Mouse (Mus musculus): Measurements from ENCODE around the gene Gm12830. TPM values are rescaled to one million over a fixed set of nuclear protein-coding genes. Genes with fewer than 3 reads are reported as not detected.

The Gm12830 gene
- polyA plus RNA-seq (2016; fragmentation: Nextera tagmentation; extraction: Ambion mirVana): not detected in 2 replicates

DNA sequence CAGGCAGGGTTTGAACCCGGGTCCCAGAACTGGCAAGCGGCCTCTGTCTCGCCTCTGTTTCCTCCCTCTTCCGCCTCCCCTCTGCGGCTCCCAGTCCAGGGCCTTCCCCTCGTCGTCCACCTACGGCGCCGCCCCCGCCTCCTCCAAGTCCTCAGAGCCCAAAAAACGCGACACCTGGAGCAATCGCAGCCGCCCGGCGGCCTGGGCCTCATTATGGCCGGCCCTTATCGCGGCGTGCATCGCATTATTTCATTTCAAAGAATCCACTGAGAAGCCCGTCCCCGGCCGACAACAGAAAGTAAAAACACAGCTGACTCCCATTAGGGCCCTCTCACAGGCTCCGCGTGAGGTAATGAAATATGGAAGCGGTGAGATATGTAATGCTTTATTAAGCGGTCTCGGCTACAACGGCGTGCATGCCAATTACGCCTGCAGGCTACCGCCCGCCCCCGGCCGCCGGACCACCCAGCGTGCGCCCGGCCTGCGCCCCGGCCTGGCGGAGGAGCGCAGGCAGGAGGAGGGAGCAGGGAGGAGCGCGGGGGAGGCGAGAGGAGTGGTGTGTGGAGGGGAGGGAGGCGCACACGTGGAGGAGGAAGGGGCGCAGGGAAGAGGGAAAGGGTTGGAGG is at the start of gene Gm12830:
TSS of gene Gm12830 (plus strand) at position 156 of the 626 bp plus-strand sequence.
- ATAC-seq: peak; percentile 32; the same call in 1 of the 2 replicates
- Histone ChIP-seq H3K27me3 (replicated peaks) (peaks cover 60% of the 10 kb centered on the region), H3K4me2 (peak within 1 kb of the TSS; percentile 62), H3K4me1 (no peaks in the 10 kb centered on the region), H3K27ac (no peak within 1 kb of the TSS), H3K9ac (no peak within 1 kb of the TSS), H3K36me3 (no peaks in the 10 kb centered on the region), H3K9me3 (replicated peaks) (no peaks in the 10 kb centered on the region), H3K4me3 (peak within 1 kb of the TSS; percentile 45)
- WGBS (ENCODE audit: insufficient replicate concordance): 2% methylated on average over 51 of the region's 51 CpGs

DNA sequence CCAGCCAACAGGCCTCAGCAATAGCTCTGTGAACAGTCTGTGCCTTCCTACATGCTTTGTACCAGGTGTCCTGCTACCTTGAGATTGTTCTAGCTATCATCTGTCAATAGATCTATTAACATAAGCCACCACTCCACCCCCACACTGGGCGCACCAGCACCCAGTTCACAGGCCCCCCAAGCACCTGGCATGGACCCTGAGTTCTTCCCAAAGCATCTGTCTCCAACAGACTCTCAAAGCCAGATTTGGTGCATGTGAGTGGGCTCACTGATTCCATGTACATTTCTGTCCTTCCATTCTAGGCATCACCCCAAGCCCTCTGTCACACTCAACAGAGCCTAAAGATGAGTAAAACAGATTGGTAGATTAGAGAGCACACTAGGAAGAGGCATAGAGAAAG is 48.2 kb upstream of the Gm12830 start:
- ATAC-seq: no peak

DNA sequence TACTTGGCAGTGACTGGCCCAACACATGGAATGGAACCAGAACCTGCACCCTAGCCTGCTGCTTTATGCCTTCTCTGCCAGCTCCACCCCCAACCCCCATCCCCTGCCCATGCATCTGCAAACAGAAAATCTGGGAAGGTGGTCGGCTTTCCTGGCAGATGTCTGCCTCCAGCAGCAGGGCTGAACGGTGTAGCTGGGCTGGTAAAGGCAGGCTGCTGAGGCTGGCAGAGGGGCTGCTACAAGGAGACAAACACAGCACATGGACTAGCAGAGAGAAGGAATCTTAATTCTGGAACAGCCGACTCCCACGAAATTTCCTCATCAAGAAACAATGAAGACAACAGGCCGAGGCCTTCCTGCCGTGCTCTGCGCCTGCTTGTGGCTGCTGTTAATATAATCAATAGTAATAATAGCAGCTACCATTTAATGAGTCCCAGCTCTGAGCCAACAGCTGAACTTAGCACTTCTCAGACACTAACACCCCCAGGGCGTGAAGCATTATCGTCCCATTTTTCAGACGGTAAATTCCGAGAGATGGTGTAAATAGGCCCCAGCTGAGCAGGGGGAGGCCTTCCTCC is 43.8 kb upstream of the Gm12830 start:
- Histone ChIP-seq H3K4me2 (no peak overlapping the region), H3K9me3 (replicated peaks) (no peaks in the 10 kb centered on the region), H3K27ac (no peak overlapping the region), H3K27me3 (replicated peaks) (0 out of 2 replicates have a peak, but pooled peaks cover 3% of the 10 kb centered on the region), H3K9ac (no peak overlapping the region), H3K36me3 (no peaks in the 10 kb centered on the region), H3K4me1 (no peaks in the 10 kb centered on the region), H3K4me3 (no peak overlapping the region)
- no peak for ATAC-seq
- WGBS (ENCODE audit: insufficient replicate concordance): 67% methylated on average over 11 of the region's 11 CpGs

More for the DNA sequence above, 48.2 kb upstream of the Gm12830 start:
- Histone ChIP-seq H3K36me3 (no peaks in the 10 kb centered on the region), H3K27ac (no peak overlapping the region), H3K4me3 (no peak overlapping the region), H3K27me3 (replicated peaks) (no peaks in the 10 kb centered on the region), H3K4me1 (no peaks in the 10 kb centered on the region), H3K4me2 (no peak overlapping the region), H3K9me3 (replicated peaks) (no peaks in the 10 kb centered on the region), H3K9ac (no peak overlapping the region)
- WGBS (ENCODE audit: insufficient replicate concordance): 67% methylated on average over 1 of the region's 1 CpGs

DNA sequence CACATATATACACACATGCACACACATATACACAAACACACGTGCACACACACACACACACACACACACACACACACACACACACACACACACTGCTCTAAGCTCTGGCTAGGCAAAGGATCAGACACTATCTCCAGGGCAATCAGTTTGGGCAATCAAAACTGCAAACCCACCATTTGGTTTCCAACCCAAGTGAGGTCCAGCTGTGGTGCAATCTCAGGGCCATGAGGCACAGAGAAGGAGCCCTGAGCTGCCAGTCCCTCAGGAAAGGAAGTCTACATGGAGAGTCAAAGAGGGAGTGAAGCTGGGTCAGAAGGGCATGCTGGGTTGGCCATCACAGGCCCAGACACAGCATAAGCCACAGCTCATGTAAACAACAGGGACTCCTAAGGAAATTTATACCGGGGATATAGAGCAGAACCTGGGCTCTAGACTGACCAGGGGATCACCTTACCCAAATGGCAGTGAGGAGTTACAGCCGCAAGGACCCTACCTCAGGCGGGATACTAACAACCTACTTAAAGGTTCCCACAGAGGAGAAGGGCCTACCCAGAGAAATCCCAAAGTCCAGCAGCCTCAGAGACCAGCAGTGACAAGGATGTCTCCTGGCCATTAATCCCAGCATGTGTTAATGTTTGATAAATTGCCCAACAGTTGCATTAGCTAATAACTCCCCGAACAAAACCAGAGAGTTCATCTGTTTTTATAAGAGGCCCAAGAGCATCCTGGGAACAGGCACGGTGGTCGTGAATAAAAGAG is 42.6 kb upstream of the Gm12830 start:
- Histone ChIP-seq H3K9ac (no peak overlapping the region), H3K4me3 (no peak overlapping the region), H3K4me2 (no peak overlapping the region), H3K27me3 (replicated peaks) (0 out of 2 replicates have a peak, but pooled peaks cover 3% of the 10 kb centered on the region), H3K4me1 (no peaks in the 10 kb centered on the region), H3K36me3 (no peaks in the 10 kb centered on the region), H3K27ac (no peak overlapping the region), H3K9me3 (replicated peaks) (no peaks in the 10 kb centered on the region)
- no peak for ATAC-seq
- whole genome bisulfite sequencing (ENCODE audit: insufficient replicate concordance): 60% methylated on average over 7 of the region's 7 CpGs

DNA sequence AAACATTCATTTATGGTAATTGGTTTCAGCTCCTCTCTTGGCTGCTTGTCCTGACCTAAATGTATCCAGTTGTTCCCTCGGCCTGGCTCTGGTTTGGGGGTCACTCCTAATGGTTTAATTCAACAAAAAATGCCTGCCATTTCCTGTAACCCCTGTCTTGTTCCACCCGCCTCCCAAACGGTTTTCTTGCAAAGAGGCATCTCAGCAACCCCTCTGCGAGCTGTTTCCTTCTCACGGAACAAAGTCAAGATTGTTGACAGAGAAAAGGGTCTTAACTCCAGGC is 42.1 kb upstream of the Gm12830 start:
- ATAC-seq: no peak
- Histone ChIP-seq H3K4me1 (no peaks in the 10 kb centered on the region), H3K9me3 (replicated peaks) (no peaks in the 10 kb centered on the region), H3K4me3 (no peak overlapping the region), H3K27ac (no peak overlapping the region), H3K36me3 (no peaks in the 10 kb centered on the region), H3K4me2 (no peak overlapping the region), H3K9ac (no peak overlapping the region), H3K27me3 (replicated peaks) (0 out of 2 replicates have a peak, but pooled peaks cover 3% of the 10 kb centered on the region)
- WGBS (ENCODE audit: insufficient replicate concordance): 41% methylated on average over 5 of the region's 5 CpGs

DNA sequence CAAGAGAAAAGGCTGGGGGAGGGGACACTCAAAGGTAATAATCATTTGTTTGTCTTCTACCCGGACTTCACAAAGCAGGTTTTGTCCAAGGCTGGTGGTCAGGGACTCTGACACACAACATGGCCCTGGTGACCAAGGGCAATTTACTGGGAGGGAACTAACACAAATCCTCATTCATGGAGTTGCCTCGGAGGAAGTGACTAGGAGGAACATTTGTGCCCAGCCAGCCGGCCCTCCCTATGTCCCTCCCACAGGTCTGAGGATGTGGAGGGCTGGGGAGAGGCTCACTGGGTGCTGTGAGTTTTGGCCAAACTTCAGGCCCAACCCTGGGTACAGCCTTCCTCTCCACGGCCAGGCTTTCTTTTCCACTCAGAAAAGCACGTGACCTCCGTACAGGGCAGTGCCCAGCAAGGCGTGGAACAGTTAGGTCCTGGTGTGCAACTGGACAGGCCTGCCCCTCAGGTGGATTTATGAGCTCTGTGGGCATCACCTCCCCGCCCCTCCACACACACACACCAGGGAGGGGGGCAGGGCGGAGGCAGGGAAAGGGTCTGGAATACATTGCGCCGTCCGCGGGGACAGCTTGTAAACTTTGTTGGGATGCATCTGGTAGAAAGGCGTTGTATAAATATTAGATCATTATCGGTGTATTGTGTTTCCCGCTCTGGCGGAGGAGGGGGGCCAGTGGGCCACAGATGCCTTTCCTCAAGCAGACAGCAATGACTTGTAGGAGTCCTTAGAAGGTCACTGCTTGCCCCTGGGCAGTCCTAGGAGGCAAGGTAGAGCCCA is 41.6 kb upstream of the Gm12830 start:
- H3K9ac ChIP-seq: no peak overlapping the region
- no peak; the same call in 1 of the 2 replicates for ATAC-seq
- H3K27me3 ChIP-seq (replicated peaks): 0 out of 2 replicates have a peak, but pooled peaks cover 3% of the 10 kb centered on the region
- no peak overlapping the region for H3K4me2 ChIP-seq
- WGBS (ENCODE audit: insufficient replicate concordance): 67% methylated on average over 17 of the region's 17 CpGs
- H3K36me3 ChIP-seq: no peaks in the 10 kb centered on the region
- H3K4me1 ChIP-seq: no peaks in the 10 kb centered on the region
- no peaks in the 10 kb centered on the region for H3K9me3 ChIP-seq (replicated peaks)
- no peak overlapping the region for H3K27ac ChIP-seq
- H3K4me3 ChIP-seq: no peak overlapping the region

DNA sequence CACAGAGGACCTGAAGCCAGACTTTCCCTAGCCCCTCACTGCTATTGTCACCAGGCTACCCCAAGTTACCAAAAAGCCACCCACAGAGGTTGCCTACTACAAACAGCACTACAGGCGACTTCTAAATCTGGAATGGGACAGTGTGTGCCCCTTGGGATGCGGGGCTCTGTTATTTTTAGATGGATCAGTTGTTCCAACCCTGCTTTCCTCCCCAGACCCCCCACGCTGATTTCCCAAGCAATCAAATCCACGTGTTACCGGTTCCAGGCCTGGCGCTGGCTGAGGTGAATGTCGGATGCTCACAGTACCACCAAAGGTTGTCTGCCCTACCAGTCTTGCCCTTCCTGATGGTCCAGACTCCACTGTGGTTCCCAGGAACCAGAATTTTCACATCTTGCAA is 38.7 kb upstream of the Gm12830 start:
- H3K27me3 ChIP-seq (replicated peaks): 0 out of 2 replicates have a peak, but pooled peaks cover 3% of the 10 kb centered on the region
- H3K9ac ChIP-seq: no peak overlapping the region
- H3K27ac ChIP-seq: no peak overlapping the region
- 69% methylated on average over 7 of the region's 7 CpGs for WGBS (ENCODE audit: insufficient replicate concordance)
- H3K9me3 ChIP-seq (replicated peaks): no peaks in the 10 kb centered on the region
- H3K4me2 ChIP-seq: no peak overlapping the region
- H3K4me3 ChIP-seq: no peak overlapping the region
- no peaks in the 10 kb centered on the region for H3K36me3 ChIP-seq
- no peaks in the 10 kb centered on the region for H3K4me1 ChIP-seq
- ATAC-seq: no peak

DNA sequence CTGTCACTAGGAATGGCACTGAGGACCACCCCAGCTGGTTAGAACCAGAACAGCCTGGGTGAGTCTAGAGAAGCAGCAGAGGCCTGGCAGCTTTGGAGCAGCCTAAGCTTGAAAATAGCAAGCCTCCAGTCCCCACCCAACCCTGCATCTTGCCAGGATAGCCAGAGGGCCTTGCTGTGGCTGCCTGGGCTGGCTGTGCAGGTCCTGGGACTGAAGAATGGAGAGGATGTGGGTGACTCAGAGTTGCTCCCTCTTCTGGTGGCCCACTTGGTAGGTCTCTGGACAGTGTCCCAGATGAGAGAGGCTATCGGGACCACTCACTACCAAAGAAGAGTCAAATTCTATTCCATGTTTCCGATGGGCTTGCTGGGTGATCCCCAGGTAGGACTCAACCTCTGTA is 36.8 kb upstream of the Gm12830 start:
- Histone ChIP-seq H3K4me3 (no peak overlapping the region), H3K4me2 (no peak overlapping the region), H3K27me3 (replicated peaks) (0 out of 2 replicates have a peak, but pooled peaks cover 3% of the 10 kb centered on the region), H3K9me3 (replicated peaks) (no peaks in the 10 kb centered on the region), H3K36me3 (no peaks in the 10 kb centered on the region), H3K27ac (no peak overlapping the region), H3K9ac (no peak overlapping the region), H3K4me1 (no peaks in the 10 kb centered on the region)
- WGBS (ENCODE audit: insufficient replicate concordance): 69% methylated on average over 2 of the region's 2 CpGs
- no peak for ATAC-seq

DNA sequence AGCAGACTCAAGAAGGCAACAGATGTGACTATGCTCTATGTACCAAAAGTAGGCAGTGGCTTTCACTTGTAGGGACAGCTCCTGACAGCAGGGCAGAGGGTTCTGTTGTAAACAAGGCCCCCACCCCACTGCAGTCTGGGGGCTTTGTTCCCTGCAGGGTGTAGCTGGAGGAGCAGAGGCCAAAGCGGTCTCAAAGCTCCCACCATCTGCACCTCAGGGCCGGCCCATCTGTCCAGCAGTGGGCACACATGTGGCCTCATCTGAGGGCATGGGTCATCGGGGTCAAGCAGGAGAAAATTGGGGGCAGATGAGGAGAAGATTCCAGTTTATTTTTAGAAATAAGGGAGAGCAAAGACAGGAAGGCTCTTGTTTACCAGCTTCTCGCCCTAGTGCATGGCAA is 32.7 kb upstream of the Gm12830 start:
- Histone ChIP-seq H3K4me2 (no peak overlapping the region), H3K27me3 (replicated peaks) (no peaks in the 10 kb centered on the region), H3K4me1 (no peaks in the 10 kb centered on the region), H3K27ac (no peak overlapping the region), H3K4me3 (no peak overlapping the region), H3K9me3 (replicated peaks) (no peaks in the 10 kb centered on the region), H3K9ac (no peak overlapping the region), H3K36me3 (no peaks in the 10 kb centered on the region)
- WGBS (ENCODE audit: insufficient replicate concordance): 48% methylated on average over 4 of the region's 4 CpGs
- ATAC-seq: no peak

DNA sequence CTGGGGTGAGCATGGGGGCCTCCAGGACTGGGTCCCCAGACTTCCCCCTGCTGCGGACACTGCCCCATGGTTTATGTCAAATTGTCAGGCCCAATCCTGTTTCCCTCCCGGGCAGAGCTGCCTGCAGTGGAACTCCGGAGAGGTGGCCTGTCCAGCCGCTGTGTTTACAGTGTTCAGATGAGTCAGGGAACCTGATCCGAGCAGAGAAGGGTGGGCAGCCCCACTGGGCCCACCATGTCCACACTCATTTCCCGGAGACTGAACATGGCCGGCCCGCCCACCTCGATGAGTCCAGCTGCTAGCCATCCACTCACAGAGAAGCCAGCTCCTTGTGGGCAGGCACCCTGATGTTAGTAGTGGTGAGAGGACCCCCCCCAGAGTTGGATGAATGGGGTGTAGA is 29.9 kb upstream of the Gm12830 start:
- Histone ChIP-seq H3K4me3 (no peak overlapping the region), H3K4me1 (no peaks in the 10 kb centered on the region), H3K27ac (no peak overlapping the region), H3K4me2 (no peak overlapping the region), H3K36me3 (no peaks in the 10 kb centered on the region), H3K9ac (no peak overlapping the region), H3K27me3 (replicated peaks) (no peaks in the 10 kb centered on the region; the same call in 1 of the 2 replicates), H3K9me3 (replicated peaks) (no peaks in the 10 kb centered on the region)
- ATAC-seq: no peak
- 62% methylated on average over 9 of the region's 9 CpGs for WGBS (ENCODE audit: insufficient replicate concordance)

DNA sequence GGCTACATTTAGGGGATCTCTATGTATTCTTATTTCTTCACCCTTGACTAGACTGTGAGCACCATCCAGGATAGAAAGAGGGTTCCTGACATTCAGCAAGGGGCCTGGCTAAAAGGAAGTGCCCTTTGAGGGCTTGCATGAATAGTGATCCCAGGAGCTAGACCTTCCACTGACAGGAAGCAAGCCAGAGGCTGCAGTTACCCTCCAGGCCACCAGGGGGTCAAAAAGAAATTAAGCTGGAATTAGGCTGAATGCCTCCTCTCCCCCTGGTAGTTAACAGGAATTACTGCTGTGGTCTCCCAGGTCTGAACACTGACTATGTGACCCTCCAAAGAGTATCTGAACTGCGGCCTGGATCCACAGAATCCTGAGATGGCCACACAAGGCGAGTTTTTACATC is 27.7 kb upstream of the Gm12830 start:
- H3K27ac ChIP-seq: no peak overlapping the region
- H3K27me3 ChIP-seq (replicated peaks): no peaks in the 10 kb centered on the region; the same call in 1 of the 2 replicates
- H3K4me2 ChIP-seq: no peak overlapping the region
- ATAC-seq: no peak
- H3K4me1 ChIP-seq: no peaks in the 10 kb centered on the region
- no peak overlapping the region for H3K4me3 ChIP-seq
- H3K9ac ChIP-seq: no peak overlapping the region
- 58% methylated on average over 2 of the region's 2 CpGs for WGBS (ENCODE audit: insufficient replicate concordance)
- H3K36me3 ChIP-seq: no peaks in the 10 kb centered on the region
- no peaks in the 10 kb centered on the region for H3K9me3 ChIP-seq (replicated peaks)

Measured in liver, embryonic 12.5 days (tissue).